Mouse (Mus musculus) hindbrain, embryonic 12.5 days (tissue): ENCODE measurements at regions not wholly inside any gene's neighbourhood (a gene's known extent, or its start where the extent isn't known, plus 50 kb on each side); places are given as distances from the start of the nearest gene placed in this dataset.
A peak's percentile ranks its signal among the peaks of the same experiment; 100 is the strongest.

Experiments used
- ATAC-seq: fragments of 200-750 bp; cut with Nextera tagmentation; 2 replicates; pipeline ENCODE4 v1.8.0; 2017; ENCODE audit warnings: moderate TSS enrichment; ENCODE audit not compliant: low FRiP score
- H3K27ac ChIP-seq: fragments of 300-500 bp; sonication (generic); 2 replicates; pipeline ENCODE4 v1.5.1; 2016; ENCODE audit warnings: mild to moderate bottlenecking
- H3K27me3 ChIP-seq: fragments of 300-500 bp; sonication (generic); 2 replicates; pipeline ENCODE4 v1.6.1; 2016; ENCODE audit warnings: mild to moderate bottlenecking
- H3K36me3 ChIP-seq: fragments of 300-500 bp; sonication (generic); 2 replicates; pipeline ENCODE4 v1.6.1; 2016; ENCODE audit warnings: mild to moderate bottlenecking
- H3K4me1 ChIP-seq: fragments of 300-500 bp; sonication (generic); 2 replicates; pipeline ENCODE4 v1.6.1; 2016
- H3K4me2 ChIP-seq: fragments of 300-500 bp; sonication (generic); replicated peaks from 2 replicates; pipeline ENCODE4 v1.6.1; 2016; ENCODE audit warnings: mild to moderate bottlenecking
- H3K4me3 ChIP-seq: fragments of 300-500 bp; sonication (generic); 2 replicates; pipeline ENCODE4 v1.5.1; 2016; ENCODE audit warnings: mild to moderate bottlenecking
- H3K9ac ChIP-seq: fragments of 300-500 bp; sonication (generic); 2 replicates; pipeline ENCODE4 v1.6.1; 2016; ENCODE audit warnings: mild to moderate bottlenecking, moderate library complexity
- H3K9me3 ChIP-seq: fragments of 300-500 bp; sonication (generic); replicated peaks from 2 replicates; pipeline ENCODE4 v1.6.1; 2016; ENCODE audit warnings: mild to moderate bottlenecking
- WGBS: fragments of 180-500 bp; shearing (Covaris S2); methylation state at CpG from one replicate; pipeline ENCODE4 v1.1.7; 2016; 5-methylcytosine and 5-hydroxymethylcytosine counted together

DNA sequence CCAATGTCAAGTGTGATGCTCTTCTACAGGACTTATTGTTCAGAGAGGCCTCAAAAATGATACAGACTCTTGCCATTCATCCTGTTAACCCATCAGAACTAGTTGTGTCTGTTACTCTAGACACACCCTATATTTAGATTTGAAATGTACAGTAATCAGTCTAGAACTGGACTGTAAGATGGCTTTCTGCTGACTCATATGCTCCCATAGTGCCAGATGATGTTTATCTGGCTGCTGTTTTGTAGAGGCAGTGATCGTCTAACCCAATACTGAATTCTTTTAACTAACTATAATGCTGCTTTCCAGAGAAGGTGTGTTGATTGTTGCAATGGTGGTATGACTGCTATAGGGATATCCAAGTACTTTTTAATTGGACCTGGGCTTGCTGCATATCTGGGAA is 185.9 kb upstream of the Npsr1 start:
- Histone ChIP-seq H3K27me3 (no peaks in the 10 kb centered on the region), H3K9ac (no peak overlapping the region), H3K27ac (no peak overlapping the region), H3K4me2 (no peak overlapping the region), H3K36me3 (no peaks in the 10 kb centered on the region), H3K4me3 (no peak overlapping the region), H3K9me3 (no peaks in the 10 kb centered on the region), H3K4me1 (no peaks in the 10 kb centered on the region)
- 91% methylated on average over 1 of the region's 1 CpGs for WGBS
- no peak for ATAC-seq

- no peaks in the 10 kb centered on the region for H3K9me3 ChIP-seq
- no peaks in the 10 kb centered on the region for H3K4me1 ChIP-seq
- no peaks in the 10 kb centered on the region for H3K36me3 ChIP-seq
- H3K9ac ChIP-seq: no peak overlapping the region
- H3K27me3 ChIP-seq: no peaks in the 10 kb centered on the region
- ATAC-seq: no peak
- H3K4me3 ChIP-seq: no peak overlapping the region
- 92% methylated on average over 5 of the region's 5 CpGs for WGBS
- H3K4me2 ChIP-seq: no peak overlapping the region
- no peak overlapping the region for H3K27ac ChIP-seq
These were observed 180.5 kb upstream of the Npsr1 start for GRCm38 (mm10) chr9:23917345-23917744.

DNA sequence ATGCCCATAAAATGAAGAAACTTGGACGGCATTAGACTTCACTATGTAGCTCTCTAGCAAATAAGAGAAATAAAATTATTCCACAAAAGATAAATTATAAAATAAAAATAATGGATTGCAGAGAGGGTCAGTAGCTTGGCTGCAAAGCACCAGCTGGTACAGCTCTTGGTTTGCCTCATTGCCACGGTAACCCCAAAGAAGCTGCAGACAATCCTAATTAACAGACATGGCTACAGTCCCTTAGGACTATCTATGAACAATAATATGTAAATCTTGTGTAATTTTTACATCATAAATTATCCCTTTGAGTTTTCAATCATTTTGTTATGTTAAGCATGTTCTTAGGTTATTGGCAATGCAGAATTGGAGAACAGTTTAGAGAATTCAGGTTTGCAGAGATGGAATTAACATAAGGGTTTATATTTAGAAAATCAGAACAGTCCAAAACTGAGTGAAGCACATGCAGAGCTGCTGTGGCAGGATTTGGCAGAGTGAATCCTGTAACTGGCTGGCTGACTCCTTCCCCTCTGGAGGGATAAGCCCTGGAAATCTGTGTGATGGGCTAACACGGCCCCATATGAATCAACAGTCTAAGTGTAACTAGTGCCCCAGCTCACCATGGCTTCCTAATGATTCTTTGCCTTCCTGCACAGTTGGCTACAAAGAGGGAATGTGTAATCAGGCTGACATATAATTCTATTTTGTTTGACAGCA is 178.4 kb upstream of the Npsr1 start:
- no peak overlapping the region for H3K27ac ChIP-seq
- no peaks in the 10 kb centered on the region for H3K9me3 ChIP-seq
- H3K9ac ChIP-seq: no peak overlapping the region
- H3K4me3 ChIP-seq: no peak overlapping the region
- no peaks in the 10 kb centered on the region for H3K27me3 ChIP-seq
- peak; percentile 93 for ATAC-seq
- 65% methylated on average over 3 of the region's 3 CpGs for WGBS
- no peak overlapping the region for H3K4me2 ChIP-seq
- H3K4me1 ChIP-seq: no peaks in the 10 kb centered on the region
- no peaks in the 10 kb centered on the region for H3K36me3 ChIP-seq

- Histone ChIP-seq H3K4me2 (no peak overlapping the region), H3K4me1 (no peaks in the 10 kb centered on the region), H3K9me3 (no peaks in the 10 kb centered on the region), H3K4me3 (no peak overlapping the region), H3K36me3 (no peaks in the 10 kb centered on the region), H3K9ac (no peak overlapping the region), H3K27me3 (no peaks in the 10 kb centered on the region), H3K27ac (no peak overlapping the region)
- no peak for ATAC-seq
These were observed 165.6 kb upstream of the Npsr1 start for GRCm38 (mm10) chr9:23932185-23932584.

- H3K4me1 ChIP-seq: no peaks in the 10 kb centered on the region
- no peaks in the 10 kb centered on the region for H3K9me3 ChIP-seq
- no peak overlapping the region for H3K9ac ChIP-seq
- no peak for ATAC-seq
- H3K4me2 ChIP-seq: no peak overlapping the region
- WGBS: 92% methylated on average over 3 of the region's 3 CpGs
- no peak overlapping the region for H3K4me3 ChIP-seq
- no peak overlapping the region for H3K27ac ChIP-seq
- H3K36me3 ChIP-seq: no peaks in the 10 kb centered on the region
- no peaks in the 10 kb centered on the region for H3K27me3 ChIP-seq
These were observed 163.5 kb upstream of the Npsr1 start for GRCm38 (mm10) chr9:23934282-23934681.

DNA sequence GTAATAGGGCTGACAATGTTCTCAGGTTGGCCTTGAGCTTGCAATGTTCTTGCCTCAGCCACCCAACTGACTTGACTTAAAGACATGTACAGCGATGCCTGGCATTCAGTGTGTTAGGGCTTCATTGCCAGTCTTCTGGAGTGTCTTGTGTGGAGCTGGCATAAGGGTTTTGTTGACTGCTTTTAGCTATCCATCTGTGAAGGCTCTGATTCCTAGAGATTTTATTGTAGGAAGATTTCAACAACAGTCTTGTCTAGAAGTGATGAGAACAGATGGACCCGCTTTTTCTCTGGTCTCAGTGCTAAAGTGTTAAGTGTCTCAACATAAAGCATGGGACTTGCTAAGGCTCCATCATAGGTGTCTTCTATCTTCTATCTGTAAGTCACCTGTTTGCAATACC is 145.3 kb upstream of the Npsr1 start:
- Histone ChIP-seq H3K4me3 (no peak overlapping the region), H3K4me2 (no peak overlapping the region), H3K27me3 (no peaks in the 10 kb centered on the region), H3K4me1 (no peaks in the 10 kb centered on the region), H3K9ac (no peak overlapping the region), H3K27ac (no peak overlapping the region), H3K36me3 (no peaks in the 10 kb centered on the region), H3K9me3 (no peaks in the 10 kb centered on the region)
- no peak for ATAC-seq
- 96% methylated on average over 2 of the region's 2 CpGs for WGBS

DNA sequence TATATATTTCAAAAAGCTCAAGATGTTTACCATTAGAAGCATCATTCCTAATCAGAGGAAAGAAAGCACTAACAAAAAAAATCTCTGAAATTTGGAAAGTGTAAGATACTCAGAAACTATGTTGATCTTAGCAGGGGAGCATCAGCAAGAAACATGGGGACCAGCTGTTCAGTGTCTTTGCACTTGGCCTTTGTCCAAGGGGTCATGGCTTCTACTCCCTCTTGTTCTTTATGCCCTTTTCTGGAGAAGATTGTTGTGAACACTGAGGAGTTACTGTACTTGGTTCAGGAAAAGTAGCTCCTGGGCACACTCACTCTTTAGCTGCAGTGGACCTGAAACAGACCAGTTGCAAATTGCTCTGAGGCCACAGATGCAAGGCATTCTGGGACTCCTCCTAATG is 141.2 kb upstream of the Npsr1 start:
- Histone ChIP-seq H3K4me3 (no peak overlapping the region), H3K27me3 (no peaks in the 10 kb centered on the region), H3K4me2 (no peak overlapping the region), H3K9me3 (no peaks in the 10 kb centered on the region), H3K4me1 (no peaks in the 10 kb centered on the region), H3K27ac (no peak overlapping the region), H3K9ac (no peak overlapping the region), H3K36me3 (no peaks in the 10 kb centered on the region)
- ATAC-seq: no peak

GRCm38 (mm10) chr9:23969736-23970135 is 128.1 kb upstream of the Npsr1 start:
- H3K4me2 ChIP-seq: no peak overlapping the region
- no peaks in the 10 kb centered on the region for H3K4me1 ChIP-seq
- 92% methylated on average over 2 of the region's 2 CpGs for WGBS
- H3K27me3 ChIP-seq: no peaks in the 10 kb centered on the region
- H3K27ac ChIP-seq: no peak overlapping the region
- ATAC-seq: no peak
- no peaks in the 10 kb centered on the region for H3K36me3 ChIP-seq
- H3K9ac ChIP-seq: no peak overlapping the region
- no peaks in the 10 kb centered on the region for H3K9me3 ChIP-seq
- H3K4me3 ChIP-seq: no peak overlapping the region

- Histone ChIP-seq H3K9ac (no peak overlapping the region), H3K9me3 (no peaks in the 10 kb centered on the region), H3K36me3 (no peaks in the 10 kb centered on the region), H3K4me1 (no peaks in the 10 kb centered on the region), H3K4me3 (no peak overlapping the region), H3K27me3 (no peaks in the 10 kb centered on the region), H3K4me2 (no peak overlapping the region), H3K27ac (no peak overlapping the region)
- WGBS: 73% methylated on average over 1 of the region's 1 CpGs
- ATAC-seq: no peak
These were observed 124.6 kb upstream of the Npsr1 start for GRCm38 (mm10) chr9:23973206-23973605.

GRCm38 (mm10) chr9:23977574-23977973 is 120.2 kb upstream of the Npsr1 start:
- no peak for ATAC-seq
- H3K27me3 ChIP-seq: no peaks in the 10 kb centered on the region
- H3K27ac ChIP-seq: no peak overlapping the region
- H3K4me1 ChIP-seq: no peaks in the 10 kb centered on the region
- no peak overlapping the region for H3K4me2 ChIP-seq
- WGBS: 87% methylated on average over 4 of the region's 4 CpGs
- no peak overlapping the region for H3K9ac ChIP-seq
- H3K36me3 ChIP-seq: no peaks in the 10 kb centered on the region
- no peak overlapping the region for H3K4me3 ChIP-seq
- no peaks in the 10 kb centered on the region for H3K9me3 ChIP-seq

DNA sequence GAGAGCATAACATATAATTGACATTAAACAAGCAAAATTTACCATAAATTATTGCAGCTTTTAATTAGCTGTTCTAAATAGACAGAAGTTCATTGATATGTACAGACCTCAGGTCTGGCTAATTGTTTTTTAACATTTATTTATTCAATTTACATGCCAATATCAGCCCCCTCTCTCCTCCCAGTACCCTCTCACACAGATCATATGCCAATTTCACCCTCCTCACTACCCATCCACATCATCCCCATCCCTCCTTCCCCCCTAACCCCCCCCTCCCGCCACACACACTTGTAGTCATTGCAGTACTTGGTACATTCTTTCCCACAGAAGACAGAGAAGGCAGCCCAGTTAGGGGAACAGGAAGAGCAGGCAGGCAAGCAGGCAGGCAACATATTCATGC is 91.4 kb upstream of the Npsr1 start:
- ATAC-seq: no peak
- Histone ChIP-seq H3K4me3 (no peak overlapping the region), H3K9ac (no peak overlapping the region), H3K9me3 (no peaks in the 10 kb centered on the region), H3K27me3 (no peaks in the 10 kb centered on the region), H3K27ac (no peak overlapping the region), H3K4me1 (no peaks in the 10 kb centered on the region), H3K4me2 (no peak overlapping the region), H3K36me3 (no peaks in the 10 kb centered on the region)
- WGBS: 62% methylated on average over 1 of the region's 1 CpGs

GRCm38 (mm10) chr9:24038274-24038673 is 59.5 kb upstream of the Npsr1 start:
- H3K4me2 ChIP-seq: no peak overlapping the region
- WGBS: 67% methylated on average over 4 of the region's 4 CpGs

More at GRCm38 (mm10) chr9:24038274-24038673, 59.5 kb upstream of the Npsr1 start:
- H3K4me3 ChIP-seq: no peak overlapping the region
- H3K4me1 ChIP-seq: no peaks in the 10 kb centered on the region
- no peaks in the 10 kb centered on the region for H3K36me3 ChIP-seq
- H3K27ac ChIP-seq: no peak overlapping the region
- ATAC-seq: no peak
- H3K27me3 ChIP-seq: no peaks in the 10 kb centered on the region
- H3K9ac ChIP-seq: no peak overlapping the region
- no peaks in the 10 kb centered on the region for H3K9me3 ChIP-seq
